Mouse (Mus musculus) monocyte, adult 5-6 weeks (primary cell): Measurements from ENCODE around the gene Pi4k2a. TPM values are rescaled to one million over a fixed set of nuclear protein-coding genes. Genes with fewer than 3 reads are reported as not detected.

ENCODE experiments used
- ATAC-seq: fragments of 153-309, 156-312 bp; replicated peaks from 2 replicates; pipeline ENCODE4 v1.8.0; 2017; ENCODE audit warnings: mild to moderate bottlenecking; ENCODE audit not compliant: low TSS enrichment, insufficient number of reproducible peaks, severe bottlenecking, poor library complexity, low FRiP score
- total RNA-seq: library from RNA; stranded (forward); fragments of 200-1000, 200-491, 200-594 nt; gene quantifications from 3 replicates; pipeline ENCODE4 v1.2.3, GENCODE M21; 2017

The Pi4k2a gene
- total RNA-seq, 1 experiment from 2014 or later, result 19.9 TPM

DNA sequence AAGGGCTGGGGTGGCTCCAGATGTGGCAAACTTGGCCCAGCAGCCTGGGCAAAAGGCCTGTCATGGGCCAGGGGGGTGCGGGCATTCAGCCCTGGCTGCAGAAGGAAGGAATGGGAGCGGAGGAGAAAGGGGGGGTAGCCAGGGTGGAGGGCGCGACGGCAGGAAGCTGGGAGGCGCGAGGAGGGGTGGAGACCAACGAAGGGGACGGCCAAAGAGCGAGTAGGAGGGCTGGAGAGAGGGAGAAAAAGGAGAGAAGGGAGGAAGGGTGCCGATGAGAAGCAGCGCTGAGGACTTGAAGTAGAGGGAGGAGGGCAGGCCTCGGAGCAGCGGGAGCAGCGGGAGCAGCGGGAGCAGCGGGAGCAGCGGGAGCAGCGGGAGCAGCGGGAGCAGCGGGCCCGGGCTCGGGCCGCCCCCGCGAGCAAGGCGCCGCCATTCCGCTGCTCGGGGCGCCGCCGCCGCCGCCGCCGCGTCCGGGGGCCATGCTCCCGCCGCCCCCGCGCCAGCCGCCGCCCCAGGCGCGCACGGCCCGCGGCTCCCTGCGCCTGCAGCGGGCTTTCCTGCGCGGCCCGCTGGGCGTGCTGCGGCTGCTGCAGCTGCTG lies 57.0 kb downstream of the Pi4k2a start, which contains the start of gene Marveld1:
Gene Marveld1 (plus strand): TSS at position 231 of the 599 bp plus-strand sequence.
- no peak for ATAC-seq

DNA sequence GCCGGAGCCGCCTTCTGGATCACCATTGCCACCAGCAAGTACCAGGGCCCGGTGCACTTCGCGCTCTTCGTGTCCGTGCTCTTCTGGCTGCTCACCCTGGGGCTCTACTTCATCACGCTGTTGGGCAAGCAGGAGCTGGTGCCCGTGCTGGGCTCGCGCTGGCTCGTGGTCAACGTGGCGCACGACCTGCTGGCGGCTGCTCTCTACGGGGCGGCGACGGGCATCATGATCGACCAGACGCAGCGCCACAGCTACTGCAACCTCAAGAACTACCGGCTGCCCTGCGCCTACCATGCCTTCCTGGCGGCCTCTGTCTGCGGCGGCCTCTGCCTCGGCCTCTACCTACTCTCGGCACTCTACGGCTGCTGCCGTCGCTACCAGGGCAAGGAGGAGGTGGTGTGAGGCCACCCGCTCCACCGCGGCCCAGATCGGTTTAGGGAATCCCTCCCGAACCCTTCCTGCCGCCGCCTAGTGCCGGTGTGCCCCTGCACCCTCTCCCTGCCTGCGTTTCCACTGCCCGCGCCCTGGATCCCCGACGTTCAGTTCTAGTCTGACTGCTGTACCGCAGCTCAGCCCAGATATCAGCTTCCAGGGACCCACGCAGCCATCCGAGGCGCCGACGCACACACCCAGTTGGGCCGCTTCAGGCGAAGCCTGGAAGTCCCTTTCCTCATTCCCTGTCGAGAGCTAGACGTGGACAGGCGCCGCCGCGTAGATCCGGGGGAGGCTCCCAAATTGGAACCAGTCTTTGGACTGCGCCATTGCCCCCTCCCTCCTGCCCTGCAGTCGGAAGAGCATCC lies 57.7 kb downstream of the Pi4k2a start:
- 0 out of 2 replicates have a peak, but pooled peaks have one; percentile 14 for ATAC-seq

DNA sequence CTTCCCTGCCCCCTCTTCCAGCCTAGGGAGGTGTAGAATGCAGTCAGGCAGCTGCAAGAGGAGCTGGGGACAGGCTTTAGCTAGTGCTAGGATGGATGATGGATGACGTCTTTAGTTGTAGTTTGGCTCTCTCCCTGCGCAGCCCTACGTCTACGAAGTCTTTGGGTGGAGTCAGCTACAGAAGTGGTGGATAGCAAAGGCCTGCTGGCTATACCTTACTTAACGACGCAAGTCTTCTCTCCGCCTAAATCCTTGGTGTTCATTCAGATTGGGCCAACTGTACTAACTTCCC lies 58.2 kb downstream of the Pi4k2a start:
- no peak for ATAC-seq

DNA sequence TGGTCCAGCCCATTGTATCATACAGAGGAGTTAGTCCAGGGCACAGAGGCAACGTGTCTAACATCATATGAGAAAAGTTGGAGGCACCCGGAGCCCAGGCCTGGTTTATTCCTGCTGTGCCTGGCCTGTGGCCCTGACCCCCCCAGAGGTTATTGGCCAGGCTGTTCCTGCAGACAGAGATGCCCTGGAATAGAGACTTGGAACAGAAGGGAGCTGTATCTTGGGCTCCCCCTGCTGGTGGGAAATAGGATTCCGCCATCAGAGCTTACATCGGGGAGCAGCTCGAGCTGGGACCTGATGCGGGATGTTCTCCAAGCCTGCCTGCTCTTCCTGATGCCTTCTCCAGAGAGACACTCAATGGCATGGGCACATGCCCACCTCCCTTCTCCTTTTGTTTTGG lies 61.7 kb downstream of the Pi4k2a start:
- ATAC-seq, result peak; percentile 74

DNA sequence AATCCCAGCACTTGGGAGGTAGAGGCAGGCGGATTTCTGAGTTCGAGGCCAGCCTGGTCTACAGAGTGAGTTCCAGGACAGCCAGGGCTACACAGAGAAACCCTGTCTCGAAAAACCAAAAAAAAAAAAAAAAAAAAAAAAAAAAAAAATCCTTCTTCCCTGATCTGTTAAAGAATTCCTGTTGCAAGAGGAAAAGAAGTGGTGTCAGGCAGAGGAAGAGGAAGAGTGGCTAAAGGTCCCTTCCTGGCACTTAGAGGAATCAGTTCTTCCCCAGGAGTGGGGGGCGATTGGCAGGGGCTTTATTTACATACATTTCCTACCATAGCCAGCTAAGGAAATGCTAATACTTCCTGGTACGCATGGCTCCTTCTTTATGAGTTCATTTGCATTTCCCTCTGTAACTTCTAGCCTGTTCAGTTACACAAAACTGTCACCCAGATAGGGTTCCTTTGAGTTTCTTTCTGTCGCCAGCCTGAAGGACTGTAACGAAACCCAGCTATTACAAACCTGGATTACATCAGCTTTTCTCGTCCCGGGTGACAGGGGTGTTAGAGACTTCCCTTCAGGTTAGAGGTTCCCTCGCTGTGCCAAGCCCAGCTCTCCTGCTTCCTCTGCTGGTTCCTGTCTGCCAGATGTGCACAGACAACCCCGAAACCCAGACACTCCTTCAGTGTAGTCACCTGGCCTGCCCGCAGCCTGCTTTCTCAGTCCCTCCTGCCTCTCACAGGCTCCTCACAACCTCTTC lies 67.4 kb downstream of the Pi4k2a start:
- 0 out of 2 replicates have a peak, but pooled peaks have one; percentile 31 for ATAC-seq

DNA sequence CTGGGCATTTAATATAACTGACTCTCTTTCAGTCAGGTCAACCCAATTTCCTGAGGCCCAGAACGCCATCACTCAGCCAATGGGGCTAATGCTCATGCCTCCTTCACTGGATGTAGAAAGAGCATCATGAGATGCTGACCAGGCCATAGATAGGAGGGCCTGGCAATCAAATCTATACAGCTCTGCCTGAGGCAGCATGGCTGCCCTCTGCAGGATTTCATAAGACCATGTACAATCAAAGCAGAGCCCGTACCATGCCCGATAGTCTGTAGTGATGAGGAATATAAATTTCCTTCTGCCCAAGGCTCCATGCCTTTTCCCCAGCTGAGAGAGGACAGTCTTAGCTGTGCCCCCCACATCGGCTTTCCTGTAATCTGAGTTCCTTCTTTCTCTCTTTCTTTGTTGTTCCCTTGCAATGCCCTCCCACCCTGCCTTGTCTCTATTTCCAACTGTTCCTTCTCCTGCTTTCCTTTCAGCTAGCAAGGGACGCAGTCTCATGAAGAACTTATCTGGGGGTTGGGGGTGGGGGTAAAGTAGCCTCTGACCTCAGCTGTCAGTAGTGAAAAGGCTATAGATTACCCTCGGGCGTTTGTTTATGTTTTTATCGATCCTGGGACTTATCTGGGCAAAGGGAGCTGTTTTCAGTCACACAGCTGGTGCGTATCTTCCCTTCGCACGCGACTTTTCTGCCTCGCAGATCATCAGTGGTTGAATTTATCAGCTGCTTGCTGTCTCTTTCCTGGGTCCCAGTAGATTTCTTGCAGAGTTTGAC lies 68.2 kb downstream of the Pi4k2a start:
- ATAC-seq, result no peak

DNA sequence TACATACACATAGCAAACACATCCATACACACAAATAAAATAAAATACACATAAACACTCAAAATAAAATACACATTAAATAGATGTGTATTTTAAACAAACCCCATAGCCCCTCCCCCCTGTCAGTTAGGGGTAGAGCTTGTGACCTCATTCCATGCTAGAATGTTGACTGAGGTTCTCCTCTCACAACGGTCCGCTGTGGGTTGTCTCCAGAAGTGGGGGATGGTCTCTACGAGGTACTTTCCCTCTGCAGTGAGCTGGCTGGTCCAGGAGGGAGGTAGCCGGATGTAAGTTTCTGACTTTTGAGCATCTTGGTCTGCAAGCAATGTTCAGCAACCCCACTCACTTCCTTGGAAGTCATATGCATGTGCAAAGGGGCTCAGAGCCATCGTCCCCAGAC lies 73.5 kb downstream of the Pi4k2a start, which contains the start of gene Zfyve27:
Gene Zfyve27 (plus strand): TSS at position 188 of the 400 bp plus-strand sequence.
- ATAC-seq, result no peak

DNA sequence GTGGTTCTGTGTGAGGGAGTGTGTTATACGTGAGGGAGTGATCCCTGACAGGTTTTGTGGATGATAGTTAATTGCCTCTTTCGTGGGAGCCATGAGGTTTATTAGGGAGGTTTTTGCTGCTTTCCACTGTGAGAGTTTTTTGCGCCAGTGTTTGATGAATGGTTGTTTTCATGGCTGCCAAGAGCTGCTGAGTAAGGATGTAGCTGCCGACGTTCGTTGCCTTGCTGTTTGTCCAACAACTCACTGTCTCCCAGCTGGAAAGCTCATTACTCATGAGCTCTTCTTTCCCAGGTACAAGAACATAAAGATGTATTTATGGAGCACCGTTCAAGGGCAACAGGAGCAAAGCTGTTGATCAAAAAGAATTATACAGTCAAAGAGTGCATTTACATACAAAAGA lies 73.9 kb downstream of the Pi4k2a start:
- ATAC-seq, result no peak

DNA sequence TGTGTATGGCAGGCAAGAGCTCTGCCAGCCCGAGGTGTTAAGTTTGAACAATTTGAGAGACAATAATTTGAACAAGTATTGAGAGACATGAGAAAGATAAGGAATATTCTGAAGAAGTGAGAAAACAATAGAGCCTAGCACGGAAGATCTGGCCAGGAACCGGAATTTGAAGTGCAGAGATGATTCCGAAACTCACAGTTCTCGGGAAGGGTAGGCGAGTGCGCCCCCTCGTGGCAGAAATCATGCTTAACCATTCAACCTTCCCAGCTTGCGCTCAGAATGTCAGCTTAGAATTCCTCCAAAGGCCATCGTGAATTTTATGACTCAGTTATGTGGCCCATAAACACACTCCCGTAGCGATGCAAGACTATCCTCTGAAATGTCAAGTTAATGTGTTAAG lies 75.9 kb downstream of the Pi4k2a start:
- ATAC-seq, result 0 out of 2 replicates have a peak, but pooled peaks have one; percentile 52

DNA sequence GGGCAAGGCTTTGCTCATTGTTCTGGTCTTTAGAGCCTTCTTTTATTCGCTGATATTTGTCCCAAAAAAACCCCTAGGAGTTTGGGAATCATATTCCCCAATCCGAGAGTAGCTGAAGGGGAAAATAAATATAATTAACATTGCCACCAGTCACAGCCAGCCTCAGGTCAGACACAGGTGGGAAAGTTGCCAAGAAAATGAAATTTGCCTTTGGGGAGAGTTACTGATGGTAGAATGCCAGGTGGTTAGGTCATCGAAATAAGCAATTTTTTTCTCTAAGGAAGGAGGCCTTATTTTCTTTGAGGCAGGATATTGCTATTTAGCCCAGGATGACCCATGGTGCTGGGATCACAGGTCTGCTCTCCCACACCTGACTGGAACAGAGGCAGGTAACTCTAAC lies 76.5 kb downstream of the Pi4k2a start:
- no peak for ATAC-seq

DNA sequence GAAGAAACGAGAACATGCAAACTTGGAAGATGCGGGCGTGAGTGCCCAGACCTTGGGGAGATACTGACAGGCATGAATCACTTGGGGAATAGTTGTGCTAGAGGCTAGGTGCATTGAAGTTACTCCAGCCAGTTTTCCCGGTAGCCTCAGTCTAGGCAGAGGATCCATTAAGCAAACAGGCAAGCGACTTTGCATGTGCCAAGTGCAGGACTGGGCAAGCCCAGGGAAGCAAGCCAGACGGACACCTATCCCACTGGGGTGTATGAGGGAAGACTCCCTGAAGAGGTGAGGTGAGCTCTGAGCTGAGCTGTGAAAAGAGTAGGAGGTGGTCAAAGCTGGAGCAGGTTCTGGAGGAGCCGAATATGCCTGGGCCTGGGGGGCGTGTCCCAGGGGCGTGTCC lies 77.2 kb downstream of the Pi4k2a start:
- no peak for ATAC-seq

DNA sequence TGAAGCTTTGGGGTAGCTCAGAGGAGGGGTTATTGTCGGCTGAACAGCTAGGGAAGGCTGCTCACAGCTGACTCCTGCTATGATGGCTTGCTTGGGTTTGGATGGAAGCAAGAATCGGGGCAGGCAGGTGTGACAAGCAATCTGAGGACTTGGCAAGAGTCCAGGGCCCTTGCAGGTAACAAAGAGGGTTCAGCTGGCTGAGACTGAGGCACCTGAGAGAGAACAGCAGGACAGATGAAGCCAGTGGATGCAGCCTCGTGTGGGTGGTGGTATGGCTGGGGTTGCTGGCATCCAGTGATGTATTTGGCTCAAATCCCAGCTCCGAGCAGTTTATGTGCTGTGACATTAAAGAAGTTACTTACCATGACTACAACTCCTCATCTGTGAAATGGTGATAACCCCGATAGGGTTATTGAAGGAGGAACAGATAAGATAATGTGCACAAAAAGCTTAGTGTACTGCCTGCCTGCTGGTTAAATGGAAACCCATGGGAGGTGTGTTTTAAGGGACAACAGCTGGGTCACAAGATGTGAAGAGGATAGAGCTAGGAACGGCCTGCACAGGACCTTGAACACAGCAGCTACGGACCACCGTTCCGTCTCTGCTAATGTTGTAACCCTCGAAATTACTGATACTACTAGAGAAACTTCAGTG lies 79.2 kb downstream of the Pi4k2a start:
- ATAC-seq, result no peak

DNA sequence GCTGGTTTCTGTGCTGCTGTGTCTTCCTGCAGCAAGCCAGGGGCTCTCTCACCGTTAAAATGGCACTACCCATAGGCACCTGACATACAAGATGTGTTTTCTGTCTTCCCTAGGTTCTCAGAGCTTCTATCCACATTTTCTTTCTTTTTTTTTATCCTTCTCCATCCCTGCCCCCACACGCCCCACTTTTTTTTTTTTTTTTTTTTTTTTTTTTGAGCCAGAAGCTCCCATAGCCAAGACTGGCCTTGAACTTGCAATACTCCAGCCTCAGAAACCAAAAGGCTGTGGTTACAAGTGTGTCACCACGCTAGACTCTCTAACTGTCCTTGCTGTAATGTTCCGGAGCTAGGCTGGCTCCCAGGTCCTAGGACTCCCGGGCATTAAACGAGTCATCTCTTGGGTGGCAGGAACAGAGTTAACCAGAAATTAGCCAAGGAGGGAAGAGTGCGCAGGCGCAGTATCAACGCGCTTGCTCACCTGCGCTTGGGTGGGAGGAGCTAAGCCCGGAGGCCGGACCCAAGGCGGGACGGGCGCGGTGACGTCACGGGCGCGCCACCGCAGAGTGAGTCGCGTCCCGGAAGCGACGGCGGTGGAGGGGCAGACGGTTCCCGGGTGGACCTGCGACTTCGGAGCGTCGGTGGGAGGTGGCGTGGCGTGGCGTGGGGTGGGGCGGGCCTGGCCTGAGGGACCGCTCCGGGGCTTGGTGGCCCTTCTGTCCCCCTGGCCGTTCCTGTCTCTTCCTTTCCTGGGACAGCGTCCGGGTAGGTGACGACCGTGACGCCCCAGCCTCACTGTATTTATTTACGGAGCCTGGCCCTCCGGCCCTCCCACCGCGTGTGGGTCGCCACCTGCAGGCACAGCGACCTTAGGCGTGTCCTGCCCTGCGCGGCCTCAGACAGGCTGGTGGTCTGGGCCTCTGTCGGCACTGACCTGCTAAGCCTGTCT lies 80.0 kb downstream of the Pi4k2a start:
- ATAC-seq, result peak; percentile 60

Other genes starting within 250 kb of the Pi4k2a start
- gene Frat2, start 242.3 kb upstream of the Pi4k2a start, total RNA-seq, result 14.4 to 39.3 TPM (median 21.5 TPM) in 3 replicates
- 5.1 to 7.7 TPM (median 7.6 TPM) in 3 replicates for gene Rrp12, start 194.3 kb upstream of the Pi4k2a start, total RNA-seq
- gene Pgam1, start 178.5 kb upstream of the Pi4k2a start, total RNA-seq, result 117 to 136 TPM (median 120 TPM) in 3 replicates
- gene Exosc1, start 157.0 kb upstream of the Pi4k2a start, total RNA-seq, result 28.8 to 32.4 TPM (median 31.4 TPM) in 3 replicates
- 15.5 to 26.4 TPM (median 23.1 TPM) in 3 replicates for gene Zdhhc16, start 157.0 kb upstream of the Pi4k2a start, total RNA-seq
- gene Mms19, start 109.3 kb upstream of the Pi4k2a start, total RNA-seq, result 18.6 to 55.2 TPM (median 41.6 TPM) in 3 replicates
- 8.2 to 10.9 TPM (median 10.0 TPM) in 3 replicates for gene Ubtd1, start 108.7 kb upstream of the Pi4k2a start, total RNA-seq
- not detected in 3 replicates for gene Ankrd2, start 54.5 kb upstream of the Pi4k2a start, total RNA-seq
- gene Hoga1, start 44.9 kb upstream of the Pi4k2a start, total RNA-seq, result not detected in 3 replicates
- gene 4933411K16Rik, start 38.2 kb upstream of the Pi4k2a start, total RNA-seq, result 0.43 to 0.67 TPM in 2 of 3 replicates, not detected in the other
- gene Morn4, start 4.1 kb upstream of the Pi4k2a start, total RNA-seq, result not detected in 3 replicates
- 3.7 to 6.4 TPM (median 4.2 TPM) in 3 replicates for gene Avpi1, start 38.6 kb downstream of the Pi4k2a start, total RNA-seq
- gene Marveld1, start 56.9 kb downstream of the Pi4k2a start, total RNA-seq, result 4.6 to 15.8 TPM (median 7.2 TPM) in 3 replicates
- 43.3 to 59.7 TPM (median 44.3 TPM) in 3 replicates for gene Zfyve27, start 73.5 kb downstream of the Pi4k2a start, total RNA-seq
- not detected in 3 replicates for gene Sfrp5, start 111.8 kb downstream of the Pi4k2a start, total RNA-seq
- not detected in 3 replicates for gene Golga7b, start 157.1 kb downstream of the Pi4k2a start, total RNA-seq